18 mouse cellular contexts compared by ENCODE assay signal in the genomic region with DNA sequence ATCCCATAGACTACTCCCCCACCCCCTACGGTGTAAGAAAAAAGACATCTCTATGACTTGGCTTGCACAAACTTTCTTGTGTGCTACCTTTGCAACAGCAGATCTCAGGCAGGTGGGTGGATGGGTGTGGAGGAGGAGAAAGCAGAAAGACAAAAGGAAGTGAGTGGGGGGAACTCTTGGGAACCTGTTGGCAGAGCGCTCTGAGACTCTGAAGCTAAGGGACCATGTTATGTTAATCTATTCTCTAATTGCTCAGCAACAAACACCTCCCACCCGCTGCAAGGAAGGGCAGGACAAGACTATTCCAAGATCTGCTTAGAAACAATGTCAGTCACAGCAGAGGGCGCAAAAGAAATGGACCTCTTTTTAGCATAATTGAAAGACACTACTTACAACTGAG.
DNase-seq lines count a peak whose midpoint lies in the region; ATAC-seq and TF ChIP-seq lines count a peak whose summit lies in the region.
"Had no signal": no experiment of that assay in that cellular context is flagged by ENCODE, and none has a peak within 500 bp of the region (broad histone marks: within the 10 kb centered on the region; RNA-seq: fewer than 3 reads in every experiment).

No protein-coding gene starts in this region.

- H3K36me3 ChIP-seq in intestine, postnatal 0 days (ENCODE audit: control insufficient read depth, insufficient read depth): no peaks in the 10 kb centered on the region
- H3K36me3 ChIP-seq: embryonic facial prominence, embryonic 12.5 days; forebrain, embryonic 15.5 days; heart, embryonic 12.5 days; hindbrain, embryonic 15.5 days had no signal

- no peak overlapping the region for H3K9ac ChIP-seq in intestine, postnatal 0 days (ENCODE audit: low read depth, low read length)
- H3K9ac ChIP-seq: embryonic facial prominence, embryonic 12.5 days; forebrain, embryonic 15.5 days; heart, embryonic 12.5 days; hindbrain, embryonic 15.5 days had no signal

- H3K4me2 ChIP-seq in intestine, postnatal 0 days (replicated peaks; ENCODE audit: low read depth): no peak overlapping the region
- H3K4me2 ChIP-seq: embryonic facial prominence, embryonic 12.5 days; forebrain, embryonic 15.5 days; heart, embryonic 12.5 days; hindbrain, embryonic 15.5 days had no signal

- no peaks in the 10 kb centered on the region for H3K27me3 ChIP-seq in intestine, postnatal 0 days (replicated peaks; ENCODE audit: control insufficient read depth, insufficient read depth, low read length)
- H3K27me3 ChIP-seq: embryonic facial prominence, embryonic 12.5 days; forebrain, embryonic 15.5 days; heart, embryonic 12.5 days; hindbrain, embryonic 15.5 days had no signal

- peak; percentile 9 to 44 for DNase-seq in left cerebral cortex, adult 18-20 months (ENCODE audit: low spot score in 2 of 2)
- DNase-seq in left cerebral cortex, adult 11 months (ENCODE audit: low spot score): no peak
- DNase-seq in right cerebral cortex, adult 2 months (ENCODE audit: low spot score in 2 of 2): peak; percentile 60 to 62
- DNase-seq in right cerebral cortex, postnatal 14 days: no peak
- DNase-seq in brain, adult 2 months (ENCODE audit: low read depth, low spot score): peak; percentile 69
- DNase-seq: adrenal gland, adult 8-10 months; adrenal gland, postnatal 36 days; cerebellum, adult 11 months; cerebellum, adult 8-10 months; cerebellum, postnatal 14 days; gastrocnemius, postnatal 14 days; heart, postnatal 36 days had no signal

- H3K4me1 ChIP-seq in intestine, postnatal 0 days (replicated peaks; ENCODE audit: control insufficient read depth, insufficient read depth, low read length): no peaks in the 10 kb centered on the region
- H3K4me1 ChIP-seq: heart, embryonic 12.5 days had no signal

- 81% methylated on average over 4 of the region's 4 CpGs for WGBS in intestine, postnatal 0 days

- TF ChIP-seq CTCF in intestine, postnatal 0 days (IDR thresholded peaks at IDR 0.05; ENCODE audit: low read depth): no peak

- H3K9me3 ChIP-seq in intestine, postnatal 0 days (ENCODE audit: control insufficient read depth): no peaks in the 10 kb centered on the region
- H3K9me3 ChIP-seq: hindbrain, embryonic 15.5 days had no signal

- H3K4me3 ChIP-seq in intestine, postnatal 0 days (ENCODE audit: low read depth, low read length): no peak overlapping the region
- H3K4me3 ChIP-seq: embryonic facial prominence, embryonic 12.5 days; forebrain, embryonic 15.5 days; heart, embryonic 12.5 days; hindbrain, embryonic 15.5 days had no signal

- no peak overlapping the region for H3K27ac ChIP-seq in intestine, postnatal 0 days (ENCODE audit: low read depth, low read length)
- H3K27ac ChIP-seq: embryonic facial prominence, embryonic 12.5 days; forebrain, embryonic 15.5 days; hindbrain, embryonic 15.5 days had no signal

- ATAC-seq in intestine, postnatal 0 days: no peak
- ATAC-seq: forebrain, embryonic 15.5 days; Patski had no signal

Comparison
In these comparisons a context has a peak if more than half of its experiments do, and no peak if none do; other contexts are left out.
1. DNase-seq: peak in left cerebral cortex, adult 18-20 months (2 of 2), right cerebral cortex, adult 2 months (2 of 2) and brain, adult 2 months (single experiment); none in left cerebral cortex, adult 11 months (single experiment) and right cerebral cortex, postnatal 14 days (single experiment).